Mouse (Mus musculus) neural tube, embryonic 15.5 days (tissue): Measurements from ENCODE around the gene Gm3752. TPM values are rescaled to one million over a fixed set of nuclear protein-coding genes. Genes with fewer than 3 reads are reported as not detected.
"Not testable (repeated sequence)": the region's sequence is repeated elsewhere in the genome, so short reads cannot be mapped to it uniquely, and the experiment has no call there.

Experiments
- ATAC-seq: fragments of 200-750 bp; cut with Nextera tagmentation; 2 replicates; pipeline ENCODE4 v1.8.0; 2017; ENCODE audit warnings: mild to moderate bottlenecking, moderate TSS enrichment, moderate library complexity; ENCODE audit not compliant: low FRiP score
- H3K27ac ChIP-seq: fragments of 300-500 bp; sonication (generic); replicated peaks from 2 replicates; pipeline ENCODE4 v1.5.1; 2015; ENCODE audit warnings: mild to moderate bottlenecking, inconsistent platforms
- H3K27me3 ChIP-seq: fragments of 300-500 bp; sonication (generic); replicated peaks from 2 replicates; pipeline ENCODE4 v1.6.1; 2015; ENCODE audit warnings: inconsistent platforms
- H3K36me3 ChIP-seq: fragments of 300-500 bp; sonication (generic); 2 replicates; pipeline ENCODE4 v1.6.1; 2015; ENCODE audit warnings: inconsistent platforms
- H3K4me1 ChIP-seq: fragments of 300-500 bp; sonication (generic); 2 replicates; pipeline ENCODE4 v1.6.1; 2015; ENCODE audit warnings: inconsistent platforms
- H3K4me2 ChIP-seq: fragments of 300-500 bp; sonication (generic); 2 replicates; pipeline ENCODE4 v1.6.1; 2015; ENCODE audit warnings: inconsistent platforms, mild to moderate bottlenecking, moderate library complexity
- H3K4me3 ChIP-seq: fragments of 300-500 bp; sonication (generic); replicated peaks from 2 replicates; pipeline ENCODE4 v1.5.1; 2015; ENCODE audit warnings: mild to moderate bottlenecking, inconsistent platforms
- H3K9ac ChIP-seq: fragments of 300-500 bp; sonication (generic); replicated peaks from 2 replicates; pipeline ENCODE4 v1.6.1; 2015; ENCODE audit warnings: mild to moderate bottlenecking, inconsistent platforms
- H3K9me3 ChIP-seq: fragments of 300-500 bp; sonication (generic); replicated peaks from 2 replicates; pipeline ENCODE4 v1.6.1; 2016; ENCODE audit warnings: inconsistent platforms
- WGBS: fragments of 180-500 bp; shearing (Covaris S2); methylation state at CpG from one replicate; pipeline ENCODE4 v1.1.7; 2015; ENCODE audit warnings: mixed read lengths; 5-methylcytosine and 5-hydroxymethylcytosine counted together
- polyA plus RNA-seq: library from polyadenylated mRNA; unstranded; fragments of >200 nt; fragmentation: Nextera tagmentation; extraction: Ambion mirVana; gene quantifications from 2 replicates; pipeline ENCODE4 v1.2.1, GENCODE M21; 2015

Gm3752 gene
- polyA plus RNA-seq, result 15.0 and 15.1 TPM in 2 replicates

GRCm38 (mm10) chr14:7483662-7484061 lies at the start of gene Gm3752:
TSS of gene Gm3752 (minus strand) at chr14:7483762.
- not testable (repeated sequence) for H3K27ac ChIP-seq, ATAC-seq, H3K36me3 ChIP-seq, H3K4me3 ChIP-seq, H3K9ac ChIP-seq, H3K4me2 ChIP-seq, H3K4me1 ChIP-seq, H3K27me3 ChIP-seq, H3K9me3 ChIP-seq
- WGBS, result 85% methylated on average over 1 of the region's 3 CpGs

GRCm38 (mm10) chr14:7488731-7489130 lies 5.2 kb upstream of the Gm3752 start:
- peak overlapping the region; percentile 40 for H3K4me3 ChIP-seq
- H3K36me3 ChIP-seq, H3K4me1 ChIP-seq, H3K9me3 ChIP-seq, H3K27ac ChIP-seq, H3K27me3 ChIP-seq, ATAC-seq: not testable (repeated sequence)
- WGBS, result under 1% methylated on average over 13 of the region's 18 CpGs
- H3K9ac ChIP-seq, result peak overlapping the region; percentile 40; the same call in 1 of the 2 replicates
- H3K4me2 ChIP-seq, result peak overlapping the region; percentile 57

GRCm38 (mm10) chr14:7450817-7451216 lies 32.7 kb downstream of the Gm3752 start, which contains the start of gene Gm3755:
TSS of gene Gm3755 (minus strand) at chr14:7450917.
- H3K4me1 ChIP-seq, H3K9me3 ChIP-seq, H3K4me2 ChIP-seq, H3K27ac ChIP-seq, H3K9ac ChIP-seq, H3K4me3 ChIP-seq, ATAC-seq, H3K36me3 ChIP-seq, H3K27me3 ChIP-seq: not testable (repeated sequence)
- no CpG with 5 or more reads among the region's 2 CpGs for WGBS

- not testable (repeated sequence) for H3K4me2 ChIP-seq, ATAC-seq, H3K36me3 ChIP-seq, H3K4me1 ChIP-seq, H3K4me3 ChIP-seq, H3K9me3 ChIP-seq, H3K9ac ChIP-seq, H3K27ac ChIP-seq, H3K27me3 ChIP-seq
- 80% methylated on average over 2 of the region's 2 CpGs for WGBS
Observed at GRCm38 (mm10) chr14:7422496-7422895, 61.1 kb downstream of the Gm3752 start.

Other genes starting within 250 kb of the Gm3752 start
- gene Gm3727, start 219.0 kb downstream of the Gm3752 start, polyA plus RNA-seq, result not detected in 2 replicates
- 6.0 and 6.9 TPM in 2 replicates for gene Gm3739, start 168.7 kb downstream of the Gm3752 start, polyA plus RNA-seq
- not detected in 2 replicates for gene Gm5797, start 151.4 kb downstream of the Gm3752 start, polyA plus RNA-seq
- not detected in 2 replicates for gene Gm8374, start 118.6 kb downstream of the Gm3752 start, polyA plus RNA-seq
- not detected in 2 replicates for gene Gm3755, start 32.8 kb downstream of the Gm3752 start, polyA plus RNA-seq
- gene Gm3558, start 84.8 kb upstream of the Gm3752 start, polyA plus RNA-seq, result 6.4 and 7.1 TPM in 2 replicates
- gene Gm10338, start 111.8 kb upstream of the Gm3752 start, polyA plus RNA-seq, result not detected in 2 replicates
- gene Gm10128, start 160.2 kb upstream of the Gm3752 start, polyA plus RNA-seq, result not detected in 2 replicates